Mouse (Mus musculus): Measurements from ENCODE around the gene Tpra1.

- TF ChIP-seq CTCF (IDR thresholded peaks at IDR 0.05; ENCODE audit: control insufficient read depth, insufficient read depth, insufficient read length) (no peak), USF1 (IDR thresholded peaks at IDR 0.05; ENCODE audit: low read depth) (no peak), MAX (IDR thresholded peaks at IDR 0.05) (no peak), CEBPB (IDR thresholded peaks at IDR 0.05; ENCODE audit: low read depth) (no peak), MYOD1 (IDR thresholded peaks at IDR 0.05; ENCODE audit: control insufficient read depth, insufficient read length, low read depth) (no peak), MYOG (IDR thresholded peaks at IDR 0.05; ENCODE audit: control insufficient read depth, extremely low read depth, insufficient read length) (no peak), FOSL1 (IDR thresholded peaks at IDR 0.05; ENCODE audit: insufficient read depth, low read length, poor library complexity, severe bottlenecking) (no peak)
These were observed 12.7 kb downstream of the Tpra1 start for GRCm38 (mm10) chr6:88914799-88915198.
